In genomic region chr3:94764545-94765292, GRCm38 (mm10) we compare ENCODE assay signal across 8 mouse cellular contexts. TPM values are rescaled to one million over a fixed set of nuclear protein-coding genes. Genes with fewer than 3 reads are reported as not detected.
DNase-seq lines count a peak whose midpoint lies in the region; ATAC-seq and TF ChIP-seq lines count a peak whose summit lies in the region.
"Not testable (repeated sequence)": the region's sequence is repeated elsewhere in the genome, so short reads cannot be mapped to it uniquely, and the experiment has no call there.
"Had no signal": no experiment of that assay in that cellular context is flagged by ENCODE, and none has a peak within 500 bp of the region (broad histone marks: within the 10 kb centered on the region; RNA-seq: fewer than 3 reads in every experiment).

No protein-coding gene starts in this region.

- ATAC-seq in erythroid progenitor cell, adult 5-6 weeks (replicated peaks; ENCODE audit: low FRiP score, poor library complexity, severe bottlenecking), result peak; percentile 69
- not testable (repeated sequence) for ATAC-seq in intestine, postnatal 0 days
- ATAC-seq in liver, embryonic 11.5 days (replicated peaks; ENCODE audit: low FRiP score), result peak; percentile 77
- peak; percentile 84 for ATAC-seq in liver, embryonic 16.5 days (ENCODE audit: low read depth)
- ATAC-seq in megakaryocyte-erythroid progenitor cell, adult 5-6 weeks (replicated peaks; ENCODE audit: low FRiP score, low TSS enrichment, poor library complexity, severe bottlenecking), result 0 out of 2 replicates have a peak, but pooled peaks have one; percentile 29

- TF ChIP-seq POLR2A in heart, adult 2 months (IDR thresholded peaks at IDR 0.05; ENCODE audit: insufficient read depth, low read depth, low read length), result not testable (repeated sequence)

- H3K4me3 ChIP-seq in heart, adult 2 months; intestine, postnatal 0 days (ENCODE audit: low read depth, low read length); liver, embryonic 11.5 days (ENCODE audit: low read depth, low read length); liver, embryonic 16.5 days (ENCODE audit: low read depth, low read length): not testable (repeated sequence)

- not testable (repeated sequence) for H3K4me2 ChIP-seq in intestine, postnatal 0 days (replicated peaks; ENCODE audit: low read depth)
- H3K4me2 ChIP-seq in liver, embryonic 11.5 days, result peak overlapping the region; percentile 44
- H3K4me2 ChIP-seq in liver, embryonic 16.5 days (ENCODE audit: low read depth, low read length), result peak overlapping the region; percentile 46; the same call in 1 of the 2 replicates

- not testable (repeated sequence) for H3K4me1 ChIP-seq in heart, adult 2 months (ENCODE audit: control insufficient read depth, insufficient read depth, low read length); intestine, postnatal 0 days (replicated peaks; ENCODE audit: control insufficient read depth, insufficient read depth, low read length); liver, embryonic 11.5 days (replicated peaks; ENCODE audit: control insufficient read depth, insufficient read depth, low read length); liver, embryonic 16.5 days (ENCODE audit: control insufficient read depth, low read depth, low read length)

- WGBS in heart, adult 2 months, result 52% methylated on average over 5 of the region's 5 CpGs
- 77% methylated on average over 3 of the region's 5 CpGs for WGBS in intestine, postnatal 0 days
- whole genome bisulfite sequencing in liver, embryonic 11.5 days, result 61% methylated on average over 3 of the region's 5 CpGs
- 32% methylated on average over 3 of the region's 5 CpGs for WGBS in liver, embryonic 16.5 days (ENCODE audit: insufficient replicate concordance)

- H3K27ac ChIP-seq in heart, adult 2 months; intestine, postnatal 0 days (ENCODE audit: low read depth, low read length); liver, embryonic 11.5 days (ENCODE audit: low read depth, low read length); liver, embryonic 16.5 days (ENCODE audit: low read length): not testable (repeated sequence)

- not testable (repeated sequence) for H3K36me3 ChIP-seq in heart, adult 2 months (ENCODE audit: control insufficient read depth, insufficient read depth, low read length); liver, embryonic 11.5 days (ENCODE audit: control insufficient read depth, insufficient read depth, low read length); liver, embryonic 16.5 days (ENCODE audit: control insufficient read depth, insufficient read depth)
- peaks cover 11% of the 10 kb centered on the region; the same call in 1 of the 2 replicates for H3K36me3 ChIP-seq in intestine, postnatal 0 days (ENCODE audit: control insufficient read depth, insufficient read depth)

- H3K9me3 ChIP-seq in intestine, postnatal 0 days (ENCODE audit: control insufficient read depth); liver, embryonic 11.5 days (ENCODE audit: control insufficient read depth, low read length); liver, embryonic 16.5 days (replicated peaks; ENCODE audit: control insufficient read depth, low read length): not testable (repeated sequence)

- intact Hi-C loops in heart, adult 2 months (cut with DNase I), result not testable (repeated sequence)

- H3K9ac ChIP-seq in heart, adult 2 months (ENCODE audit: low read depth, low read length); intestine, postnatal 0 days (ENCODE audit: low read depth, low read length); liver, embryonic 11.5 days (ENCODE audit: low read depth, low read length); liver, embryonic 16.5 days (ENCODE audit: low read depth, low read length): not testable (repeated sequence)

- DNase-seq in MEL-GATA-1-ER (ENCODE audit: extremely low read depth, low read depth), result peak; percentile 28
- DNase-seq in heart, adult 2 months; liver, embryonic 11.5 days (ENCODE audit: low spot score): not testable (repeated sequence)

- H3K27me3 ChIP-seq in heart, adult 2 months (ENCODE audit: control insufficient read depth, insufficient read depth, low read length); intestine, postnatal 0 days (replicated peaks; ENCODE audit: control insufficient read depth, insufficient read depth, low read length); liver, embryonic 11.5 days (replicated peaks; ENCODE audit: control insufficient read depth, insufficient read depth, low read length); liver, embryonic 16.5 days (ENCODE audit: control insufficient read depth, insufficient read depth, low read depth, low read length): not testable (repeated sequence)

- not testable (repeated sequence) for TF ChIP-seq EP300 in heart, adult 2 months (IDR thresholded peaks at IDR 0.05; ENCODE audit: insufficient read depth, low read depth, low read length)

- peak; percentile 19; the same call in 1 of the 2 replicates for TF ChIP-seq CTCF in heart, adult 2 months (IDR thresholded peaks at IDR 0.05)
- TF ChIP-seq CTCF in intestine, postnatal 0 days (IDR thresholded peaks at IDR 0.05; ENCODE audit: low read depth), result peak; percentile 29; the same call in 1 of the 2 replicates

- not testable (repeated sequence) for H3K79me2 ChIP-seq in heart, adult 2 months (replicated peaks; ENCODE audit: control insufficient read depth, insufficient read depth, low read length)

RNA-seq across cellular contexts. Expression of gene Cgn, which starts 21.6 kb away (rescaled TPM):
- total RNA-seq in erythroid progenitor cell, adult 5-6 weeks (2015; ENCODE audit: low replicate concordance), result not detected in 2 replicates
- total RNA-seq in erythroid progenitor cell, adult 5-6 weeks (2017; ENCODE audit: low replicate concordance), result not detected in 2 replicates
- under 1 TPM; 0.25 to 0.50 TPM for total RNA-seq in heart, adult 2 months (2021)
- polyA plus RNA-seq in heart, adult 2 months (2012; rRNA removed), result 0.26 and 0.43 TPM in 2 replicates
- polyA plus RNA-seq in intestine, postnatal 0 days (2015; fragmentation: Nextera tagmentation; extraction: Ambion mirVana), result 42.1 and 48.3 TPM in 2 replicates
- polyA plus RNA-seq in liver, embryonic 11.5 days (2014; fragmentation: Nextera tagmentation; extraction: Ambion mirVana), result 10.6 and 11.5 TPM in 2 replicates
- 13.0 and 15.6 TPM in 2 replicates for polyA plus RNA-seq in liver, embryonic 16.5 days (2015; fragmentation: Nextera tagmentation; extraction: Ambion mirVana)
- total RNA-seq in megakaryocyte-erythroid progenitor cell, adult 5-6 weeks (2014; fragmentation: Nextera tagmentation), result 0.30 and 0.42 TPM in 2 replicates
- not detected in 2 replicates for total RNA-seq in megakaryocyte-erythroid progenitor cell, adult 5-6 weeks (2017)
- total RNA-seq: monocyte, adult 5-6 weeks had no signal
